In genomic region chr10:116815311-116816060, GRCm38 (mm10) we compare ENCODE assay signal across 25 mouse cellular contexts.
A peak's percentile ranks its signal among the peaks of the same experiment; 100 is the strongest.
DNase-seq lines count a peak whose midpoint lies in the region; ATAC-seq lines count a peak whose summit lies in the region.
"Had no signal": no experiment of that assay in that cellular context is flagged by ENCODE, and none has a peak within 500 bp of the region (broad histone marks: within the 10 kb centered on the region; RNA-seq: fewer than 3 reads in every experiment).

No protein-coding gene starts in this region.

- no peak overlapping the region for H3K27ac ChIP-seq in midbrain, embryonic 14.5 days (replicated peaks; ENCODE audit: low read depth, low read length)
- no peak overlapping the region for H3K27ac ChIP-seq in midbrain, embryonic 11.5 days (ENCODE audit: low read depth, low read length)
- no peak overlapping the region for H3K27ac ChIP-seq in embryonic facial prominence, embryonic 13.5 days
- H3K27ac ChIP-seq: heart, embryonic 13.5 days; hindbrain, postnatal 0 days; left cerebral cortex, adult 2 months; liver, embryonic 14.5 days; neural tube, embryonic 12.5 days had no signal

- no peaks in the 10 kb centered on the region for H3K36me3 ChIP-seq in midbrain, embryonic 14.5 days (ENCODE audit: control insufficient read depth, insufficient read depth, low read length)
- no peaks in the 10 kb centered on the region for H3K36me3 ChIP-seq in midbrain, embryonic 11.5 days (ENCODE audit: control insufficient read depth, insufficient read depth, low read length)
- H3K36me3 ChIP-seq in embryonic facial prominence, embryonic 13.5 days = no peaks in the 10 kb centered on the region
- H3K36me3 ChIP-seq: heart, embryonic 13.5 days; neural tube, embryonic 12.5 days had no signal

- H3K4me2 ChIP-seq in midbrain, embryonic 14.5 days (ENCODE audit: low read length) = no peak overlapping the region
- no peak overlapping the region for H3K4me2 ChIP-seq in midbrain, embryonic 11.5 days
- H3K4me2 ChIP-seq in embryonic facial prominence, embryonic 13.5 days = 0 out of 2 replicates have a peak overlapping the region, but pooled peaks have one; percentile 9
- H3K4me2 ChIP-seq: heart, embryonic 13.5 days; neural tube, embryonic 12.5 days had no signal

- H3K27me3 ChIP-seq in midbrain, embryonic 14.5 days (ENCODE audit: control insufficient read depth, insufficient read depth, low read length) = no peaks in the 10 kb centered on the region
- no peaks in the 10 kb centered on the region for H3K27me3 ChIP-seq in midbrain, embryonic 11.5 days (ENCODE audit: control insufficient read depth, insufficient read depth, low read length)
- H3K27me3 ChIP-seq in embryonic facial prominence, embryonic 13.5 days = no peaks in the 10 kb centered on the region
- H3K27me3 ChIP-seq: neural tube, embryonic 12.5 days had no signal

- H3K4me1 ChIP-seq in midbrain, embryonic 14.5 days (ENCODE audit: control insufficient read depth, insufficient read depth, low read length) = no peaks in the 10 kb centered on the region; the same call in 1 of the 2 replicates
- H3K4me1 ChIP-seq in midbrain, embryonic 11.5 days (ENCODE audit: control insufficient read depth, insufficient read depth, low read length) = no peaks in the 10 kb centered on the region
- peaks cover 11% of the 10 kb centered on the region for H3K4me1 ChIP-seq in embryonic facial prominence, embryonic 13.5 days
- H3K4me1 ChIP-seq: heart, embryonic 13.5 days; neural tube, embryonic 12.5 days had no signal

- no peak overlapping the region for H3K4me3 ChIP-seq in midbrain, embryonic 14.5 days (replicated peaks; ENCODE audit: low read depth, low read length)
- no peak overlapping the region for H3K4me3 ChIP-seq in midbrain, embryonic 11.5 days (ENCODE audit: low read depth, low read length)
- no peak overlapping the region for H3K4me3 ChIP-seq in embryonic facial prominence, embryonic 13.5 days
- H3K4me3 ChIP-seq: heart, embryonic 13.5 days; left cerebral cortex, adult 2 months; neural tube, embryonic 12.5 days had no signal

- no peak overlapping the region for H3K9ac ChIP-seq in midbrain, embryonic 14.5 days (replicated peaks; ENCODE audit: low read length)
- H3K9ac ChIP-seq in midbrain, embryonic 11.5 days (ENCODE audit: low read length) = no peak overlapping the region
- 0 out of 2 replicates have a peak overlapping the region, but pooled peaks have one; percentile 2 for H3K9ac ChIP-seq in embryonic facial prominence, embryonic 13.5 days
- H3K9ac ChIP-seq: heart, embryonic 13.5 days; liver, embryonic 14.5 days; neural tube, embryonic 12.5 days had no signal

- DNase-seq in heart, adult 11 months = peak; percentile 17
- DNase-seq in heart, postnatal 36 days = no peak
- DNase-seq in midbrain, embryonic 14.5 days = peak; percentile 59
- no peak for DNase-seq in midbrain, embryonic 11.5 days (ENCODE audit: low spot score, missing footprints)
- DNase-seq in mesoderm, embryonic 11.5 days (ENCODE audit: low read depth, low spot score) = peak; percentile 34
- DNase-seq: adrenal gland, postnatal 25 days; cerebellum, adult 18-20 months; cerebellum, postnatal 25 days; gastrocnemius, postnatal 10 days; heart, adult 18-20 months; heart, postnatal 4 days; kidney, adult 11 months; kidney, postnatal 36 days; layer of hippocampus, adult 9-11 months; left cerebral cortex, postnatal 4 days; right cerebral cortex, postnatal 14 days; spleen, adult 18-20 months; thymus, postnatal 4 days had no signal

- intact Hi-C loops in heart, postnatal 36 days (cut with DNase I) = no loop called here

- 44% methylated on average over 15 of the region's 15 CpGs for WGBS in midbrain, embryonic 14.5 days
- 71% methylated on average over 15 of the region's 15 CpGs for WGBS in midbrain, embryonic 11.5 days
- WGBS in embryonic facial prominence, embryonic 13.5 days = 38% methylated on average over 15 of the region's 15 CpGs

- H3K9me3 ChIP-seq in midbrain, embryonic 14.5 days (ENCODE audit: control insufficient read depth, low read length) = no peaks in the 10 kb centered on the region
- no peaks in the 10 kb centered on the region for H3K9me3 ChIP-seq in midbrain, embryonic 11.5 days (ENCODE audit: control insufficient read depth, low read length)
- H3K9me3 ChIP-seq in embryonic facial prominence, embryonic 13.5 days = no peaks in the 10 kb centered on the region
- H3K9me3 ChIP-seq: heart, embryonic 13.5 days; neural tube, embryonic 12.5 days had no signal

- ATAC-seq in midbrain, embryonic 14.5 days (ENCODE audit: low FRiP score, low TSS enrichment) = peak; percentile 60; the same call in 1 of the 2 replicates
- no peak for ATAC-seq in midbrain, embryonic 11.5 days (ENCODE audit: low FRiP score)
- ATAC-seq in embryonic facial prominence, embryonic 13.5 days (ENCODE audit: insufficient number of reproducible peaks, insufficient read depth, low FRiP score, low TSS enrichment, low read depth) = no peak
- no peak for ATAC-seq in inflammation-experienced regulatory T-cells, adult 6 months
- ATAC-seq: hindbrain, postnatal 0 days had no signal

Comparison
In these comparisons a context has a peak if more than half of its experiments do, and no peak if none do; other contexts are left out.
1. DNase-seq: peak in heart, adult 11 months (single experiment), midbrain, embryonic 14.5 days (single experiment) and mesoderm, embryonic 11.5 days (single experiment); none in heart, postnatal 36 days (0 of 2) and midbrain, embryonic 11.5 days (single experiment).